Mouse (Mus musculus) stomach, postnatal 0 days (tissue): ENCODE data around the gene Spryd3. TPM values are rescaled to one million over a fixed set of nuclear protein-coding genes. Genes with fewer than 3 reads are reported as not detected.

Source experiments
- ATAC-seq: fragments of 200-750 bp; cut with Nextera tagmentation; 2 replicates; pipeline ENCODE4 v1.8.0; 2017; ENCODE audit not compliant: low FRiP score, low TSS enrichment
- DNase-seq: peaks from one replicate; pipeline ENCODE4 v3.0.0-alpha.2; 2016; ENCODE audit warnings: low spot score
- H3K27ac ChIP-seq: fragments of 300-500 bp; sonication (generic); replicated peaks from 2 replicates; pipeline ENCODE4 v1.5.1; 2014; ENCODE audit warnings: mild to moderate bottlenecking, control low read depth
- H3K27me3 ChIP-seq: fragments of 300-500 bp; sonication (generic); 2 replicates; pipeline ENCODE4 v1.6.1; 2014; ENCODE audit warnings: low read length; ENCODE audit not compliant: control insufficient read depth, insufficient read depth
- H3K36me3 ChIP-seq: fragments of 300-500 bp; sonication (generic); 2 replicates; pipeline ENCODE4 v1.6.1; 2014; ENCODE audit warnings: low read length, mixed read lengths; ENCODE audit not compliant: control insufficient read depth, insufficient read depth
- H3K4me1 ChIP-seq: fragments of 300-500 bp; sonication (generic); replicated peaks from 2 replicates; pipeline ENCODE4 v1.6.1; 2014; ENCODE audit warnings: antibody characterized with exemption; ENCODE audit not compliant: control insufficient read depth, insufficient read depth
- H3K4me2 ChIP-seq: fragments of 300-500 bp; sonication (generic); replicated peaks from 2 replicates; pipeline ENCODE4 v1.6.1; 2014; ENCODE audit warnings: low read depth, mild to moderate bottlenecking, control low read depth, moderate library complexity
- H3K4me3 ChIP-seq: fragments of 300-500 bp; sonication (generic); 2 replicates; pipeline ENCODE4 v1.5.1; 2014; ENCODE audit warnings: low read depth, low read length, control low read depth
- H3K9ac ChIP-seq: fragments of 300-500 bp; sonication (generic); 2 replicates; pipeline ENCODE4 v1.6.1; 2014; ENCODE audit warnings: mild to moderate bottlenecking, low read length, control low read depth, mixed read lengths
- H3K9me3 ChIP-seq: fragments of 300-500 bp; sonication (generic); 2 replicates; pipeline ENCODE4 v1.6.1; 2016; ENCODE audit warnings: low read length; ENCODE audit not compliant: control insufficient read depth
- CTCF ChIP-seq: IDR thresholded peaks from 2 replicates; pipeline ENCODE4 v1.5.1; 2016; ENCODE audit warnings: antibody characterized with exemption, low read depth, mild to moderate bottlenecking, moderate library complexity
- EP300 ChIP-seq: optimal IDR thresholded peaks from 2 replicates; pipeline ENCODE3; 2016; ENCODE audit warnings: antibody characterized with exemption
- WGBS: fragments of 180-500 bp; shearing (Covaris S2); extraction: QIAGEN DNeasy Blood & Tissue Kit; methylation state at CpG from one replicate; pipeline ENCODE4 v1.1.7; 2014; 5-methylcytosine and 5-hydroxymethylcytosine counted together
- polyA plus RNA-seq: library from polyadenylated mRNA; unstranded; fragments of >200 nt; fragmentation: Nextera tagmentation; extraction: Ambion mirVana; gene quantifications from 2 replicates; pipeline ENCODE4 v1.2.1, GENCODE M21; 2015

Spryd3 gene
- polyA plus RNA-seq, 1 experiment from 2014 or later, result 28.5 TPM

DNA sequence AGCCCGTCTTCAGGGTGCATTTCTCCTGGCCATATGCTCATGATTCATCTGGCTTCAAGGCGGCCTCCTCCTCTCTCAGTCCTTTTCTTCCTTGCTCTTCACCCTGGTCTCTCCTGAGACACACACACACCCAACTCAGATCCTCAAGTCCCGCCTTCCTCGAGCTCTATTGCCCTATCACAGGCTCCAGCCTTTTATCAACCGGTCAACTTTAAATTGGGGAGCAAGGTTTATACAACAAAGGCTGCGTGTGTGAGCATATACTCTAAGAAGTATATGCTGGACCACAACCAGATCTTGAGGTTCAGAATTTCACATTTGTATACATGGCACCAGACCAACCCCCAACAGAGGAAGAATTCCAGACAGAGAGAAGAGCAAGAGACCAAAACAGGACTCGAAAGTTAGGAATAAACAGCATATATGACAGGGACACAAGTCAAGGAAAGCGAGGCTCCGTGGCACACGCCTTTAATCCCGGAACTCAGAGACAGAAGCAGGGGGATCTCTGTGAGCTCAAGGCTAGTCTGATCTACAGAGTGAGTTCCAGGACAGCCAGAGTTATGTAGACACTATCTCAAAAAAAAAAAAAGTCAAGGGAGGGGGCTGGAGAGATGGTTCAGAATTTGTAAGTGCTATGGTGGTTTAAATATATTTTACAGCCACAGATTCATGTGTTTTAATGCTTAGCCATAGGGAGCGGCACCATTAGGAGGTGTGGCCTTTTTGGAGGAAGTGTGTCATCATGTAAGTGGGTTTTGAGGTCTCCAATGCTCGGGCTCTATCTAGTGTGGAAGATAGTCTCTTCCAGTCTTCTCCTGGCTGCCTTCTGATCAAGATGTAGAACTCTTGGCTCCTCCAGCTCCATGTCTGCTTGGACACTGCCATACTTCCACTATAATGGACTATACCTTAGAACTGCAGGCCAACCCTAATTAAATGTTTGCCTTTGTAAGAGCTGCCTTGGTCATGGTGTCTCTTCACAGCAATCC is 65.3 kb downstream of the Spryd3 start:
- Histone ChIP-seq H3K4me1 (0 out of 2 replicates have a peak, but pooled peaks cover 2% of the 10 kb centered on the region), H3K9ac (no peak overlapping the region), H3K27ac (no peak overlapping the region), H3K27me3 (no peaks in the 10 kb centered on the region), H3K9me3 (no peaks in the 10 kb centered on the region), H3K36me3 (no peaks in the 10 kb centered on the region), H3K4me2 (no peak overlapping the region), H3K4me3 (no peak overlapping the region)
- ATAC-seq (no peak), DNase-seq (no peak)
- WGBS, result 64% methylated on average over 13 of the region's 13 CpGs
- no peak for TF ChIP-seq CTCF
- no peak for TF ChIP-seq EP300

Other genes starting within 250 kb of the Spryd3 start
- 1.9 and 2.2 TPM in 2 replicates for gene Krt76, start 243.3 kb downstream of the Spryd3 start, polyA plus RNA-seq
- gene Krt4, start 211.5 kb downstream of the Spryd3 start, polyA plus RNA-seq, result 4,471 and 4,814 TPM in 2 replicates
- gene Krt79, start 195.9 kb downstream of the Spryd3 start, polyA plus RNA-seq, result 12.2 and 14.3 TPM in 2 replicates
- gene Krt78, start 181.9 kb downstream of the Spryd3 start, polyA plus RNA-seq, result 49.3 and 73.4 TPM in 2 replicates
- gene Krt8, start 131.8 kb downstream of the Spryd3 start, polyA plus RNA-seq, result 1,902 and 1,960 TPM in 2 replicates
- gene Krt18, start 108.1 kb downstream of the Spryd3 start, polyA plus RNA-seq, result 715 and 753 TPM in 2 replicates
- 46.5 and 48.4 TPM in 2 replicates for gene Eif4b, start 62.5 kb downstream of the Spryd3 start, polyA plus RNA-seq
- gene Tns2, start 35.8 kb downstream of the Spryd3 start, polyA plus RNA-seq, result 11.9 and 15.5 TPM in 2 replicates
- 30.6 and 39.5 TPM in 2 replicates for gene Igfbp6, start 8.1 kb upstream of the Spryd3 start, polyA plus RNA-seq
- gene Soat2, start 14.3 kb upstream of the Spryd3 start, polyA plus RNA-seq, result 5.9 and 6.0 TPM in 2 replicates
- gene Zfp740, start 67.0 kb upstream of the Spryd3 start, polyA plus RNA-seq, result 19.9 and 20.2 TPM in 2 replicates
- gene Csad, start 68.5 kb upstream of the Spryd3 start, polyA plus RNA-seq, result 32.1 and 39.4 TPM in 2 replicates
- 1.2 TPM in 2 replicates for gene Itgb7, start 95.7 kb upstream of the Spryd3 start, polyA plus RNA-seq
- gene Rarg, start 121.3 kb upstream of the Spryd3 start, polyA plus RNA-seq, result 27.2 and 34.6 TPM in 2 replicates
- gene Gm9918, start 134.3 kb upstream of the Spryd3 start, polyA plus RNA-seq, result 0.10 and 0.12 TPM in 2 replicates
- 81.6 and 83.6 TPM in 2 replicates for gene Mfsd5, start 143.2 kb upstream of the Spryd3 start, polyA plus RNA-seq
- 2.2 and 4.0 TPM in 2 replicates for gene Espl1, start 160.0 kb upstream of the Spryd3 start, polyA plus RNA-seq
- 321 and 336 TPM in 2 replicates for gene Pfdn5, start 189.9 kb upstream of the Spryd3 start, polyA plus RNA-seq
- gene Myg1, start 195.5 kb upstream of the Spryd3 start, polyA plus RNA-seq, result 39.7 and 44.8 TPM in 2 replicates
- gene Aaas, start 214.5 kb upstream of the Spryd3 start, polyA plus RNA-seq, result 21.1 and 21.7 TPM in 2 replicates
- gene Sp7, start 230.9 kb upstream of the Spryd3 start, polyA plus RNA-seq, result 0.40 and 0.41 TPM in 2 replicates